Mouse (Mus musculus) adrenal gland, adult (tissue): ENCODE measurements around the gene Pex7.
A peak's percentile ranks its signal among the peaks of the same experiment; 100 is the strongest.

Experiments
- DNase-seq, 2 experiments: peaks; one replicate each; pipeline ENCODE4 v3.0.0; 2022 to 2023; ENCODE audit warnings: low spot score in 1 of 2; ENCODE audit not compliant: inconsistent age in 2 of 2

The Pex7 gene

DNA sequence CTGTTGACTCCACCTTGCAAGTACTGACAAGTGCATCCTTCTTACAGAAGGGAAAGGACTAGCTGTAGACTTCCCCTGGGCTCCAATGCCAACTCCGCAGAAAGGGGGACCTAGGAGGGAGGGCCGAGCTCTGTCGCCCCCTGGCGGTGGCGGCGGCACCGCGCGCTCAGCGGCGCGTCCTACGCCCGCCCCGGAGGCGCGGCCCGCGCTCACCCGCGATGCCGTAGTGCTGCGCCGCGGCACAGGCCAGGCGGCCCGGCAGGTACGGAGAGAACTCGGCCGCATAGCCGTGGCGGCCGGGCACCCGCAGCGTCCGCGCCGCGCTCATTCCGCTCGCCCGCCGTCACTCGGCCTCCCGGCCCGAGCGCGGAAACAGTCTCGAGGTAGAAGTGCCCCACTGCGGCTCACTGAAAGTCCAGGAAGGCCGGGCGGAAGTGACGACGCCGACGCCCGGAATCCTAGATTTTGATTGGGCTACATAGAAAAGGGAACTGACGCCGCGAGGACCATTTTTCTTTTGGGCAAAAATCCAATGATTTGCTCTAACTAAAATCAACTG, at the start of gene Pex7:
Gene Pex7, minus strand, starts transcription at position 444 of the 559 bp plus-strand sequence.
- peak; percentile 95 to 99 for DNase-seq

DNA sequence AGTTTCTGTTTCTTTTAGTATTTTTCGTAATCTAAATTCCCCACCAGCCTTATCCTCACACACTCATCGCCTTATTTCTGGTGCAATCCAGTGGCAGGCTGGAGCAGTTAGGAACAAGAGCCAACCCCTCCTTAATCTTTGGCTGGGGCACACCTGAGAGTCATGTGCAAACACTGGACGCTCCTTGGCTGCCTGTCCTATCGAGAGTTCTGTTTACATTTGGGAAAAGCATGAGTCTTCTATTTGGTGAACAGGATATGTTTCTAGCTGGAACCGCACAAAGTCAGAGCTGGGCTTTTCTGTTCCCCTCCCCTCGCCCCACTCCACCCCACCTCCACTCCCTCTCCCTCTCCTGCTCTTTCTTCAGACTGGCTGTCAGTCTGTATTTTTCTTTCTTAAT, 49.3 kb upstream of the Pex7 start:
- DNase-seq, result no peak

DNA sequence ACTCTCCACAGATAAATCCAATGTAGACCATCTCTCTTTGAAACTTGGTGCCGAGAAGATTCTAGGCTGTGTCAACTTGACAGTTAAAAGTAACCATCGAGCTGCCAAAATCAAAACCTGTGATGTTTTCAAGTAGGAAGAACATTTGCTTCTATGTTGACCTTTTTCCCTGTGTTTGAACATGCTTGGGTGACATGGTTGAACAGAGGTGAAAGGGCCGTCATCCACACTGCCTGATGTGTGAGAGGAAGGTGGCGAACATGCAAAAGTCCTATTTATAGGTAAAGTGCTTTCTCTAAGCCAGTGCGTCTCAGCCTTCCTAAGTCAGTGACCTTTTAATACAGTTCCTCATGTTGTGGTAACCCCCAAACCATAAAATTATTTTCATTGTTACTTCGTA, 48.3 kb upstream of the Pex7 start:
- DNase-seq, result no peak

DNA sequence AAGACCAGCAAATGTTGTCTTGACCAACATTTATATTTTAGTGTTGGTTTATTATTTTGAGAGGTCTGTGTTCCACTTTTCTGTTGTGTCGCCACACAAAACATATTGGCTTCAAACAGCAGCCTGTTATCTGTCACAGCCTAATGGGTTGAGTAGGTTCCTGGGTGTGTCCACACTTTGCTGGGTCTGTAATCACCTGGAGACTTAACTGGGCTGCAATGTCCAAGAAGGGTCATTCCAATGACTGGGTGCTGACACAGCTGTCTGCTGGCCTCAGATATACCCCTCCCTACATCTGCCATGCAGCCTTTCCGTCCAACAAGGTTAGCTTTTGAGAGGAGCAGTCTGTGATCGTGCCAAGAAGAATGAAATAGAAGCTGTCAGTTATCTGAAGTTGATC, 47.1 kb upstream of the Pex7 start:
- DNase-seq, result no peak

DNA sequence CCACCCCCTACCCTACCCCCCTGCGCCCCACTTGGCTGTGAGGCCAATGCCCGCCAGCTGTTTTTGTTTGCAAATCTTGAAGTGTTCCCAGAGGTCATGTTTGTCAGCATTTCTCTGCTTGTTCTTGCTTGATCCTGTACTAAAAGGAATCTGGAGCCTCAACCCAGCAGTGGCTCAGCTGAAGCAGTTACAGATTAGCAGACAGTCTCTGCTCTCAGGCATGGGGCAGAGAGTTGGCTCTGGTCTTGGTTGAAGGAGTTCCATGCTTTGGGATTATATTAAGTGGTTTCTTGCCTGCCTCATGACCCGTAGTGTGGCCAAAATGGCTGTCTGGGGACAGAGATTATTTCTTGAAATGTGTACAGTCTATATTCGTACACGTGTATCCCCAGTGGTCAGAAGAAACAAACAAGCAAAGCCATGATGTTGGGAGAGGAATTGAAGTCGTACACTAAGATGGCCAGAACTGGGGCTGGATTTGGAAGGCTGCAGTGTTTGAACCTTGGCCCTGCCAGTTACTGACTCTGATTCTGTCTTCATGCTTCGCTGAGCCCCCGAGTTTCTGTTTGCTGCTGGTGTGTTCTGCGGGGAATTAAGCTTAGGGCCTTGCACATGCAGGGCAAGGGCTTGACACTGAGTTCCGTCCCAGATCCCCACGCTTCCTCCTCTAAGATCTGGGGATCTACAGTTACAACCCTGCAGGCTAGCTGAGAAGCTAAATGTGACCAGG, 45.7 kb upstream of the Pex7 start:
- DNase-seq, result no peak

DNA sequence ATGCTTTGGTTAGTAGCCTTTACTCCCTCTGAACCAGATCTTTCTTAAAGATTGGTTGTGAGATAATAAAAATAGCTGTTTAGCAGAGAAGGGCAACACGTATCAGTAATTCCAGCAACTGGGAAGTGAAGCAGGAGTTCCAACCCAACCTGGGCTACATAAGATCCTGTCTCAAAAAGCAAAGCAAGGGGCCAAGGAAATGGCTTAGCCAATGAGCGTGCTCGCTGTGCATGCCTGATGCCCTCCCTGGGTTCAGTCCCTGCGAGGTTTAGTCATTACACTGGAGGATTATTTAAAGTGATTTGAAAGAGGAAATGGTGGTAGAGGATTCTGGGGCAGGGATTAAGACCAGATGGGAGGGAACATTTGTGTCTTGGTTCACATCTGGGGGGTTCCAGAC, 41.6 kb upstream of the Pex7 start:
- DNase-seq, result no peak

DNA sequence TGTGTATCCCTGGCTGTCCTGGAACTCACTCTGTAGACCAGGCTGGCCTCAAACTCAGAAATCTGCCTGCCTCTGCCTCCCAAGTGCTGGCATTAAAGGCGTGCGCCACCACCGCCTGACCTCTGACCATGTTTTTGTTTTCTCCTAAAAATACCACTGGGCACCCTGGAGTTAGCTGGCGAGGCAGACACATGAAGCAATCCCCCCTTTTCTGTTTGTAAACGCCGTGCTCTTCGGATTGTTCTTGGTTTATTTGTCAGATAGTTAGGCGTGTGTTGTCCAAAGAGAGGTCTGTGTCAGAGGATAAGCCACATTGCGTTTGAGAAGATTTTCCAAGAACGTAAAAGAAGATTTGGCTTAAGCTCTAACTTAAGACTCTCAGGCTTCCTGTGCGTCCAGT, 40.9 kb upstream of the Pex7 start:
- no peak for DNase-seq

DNA sequence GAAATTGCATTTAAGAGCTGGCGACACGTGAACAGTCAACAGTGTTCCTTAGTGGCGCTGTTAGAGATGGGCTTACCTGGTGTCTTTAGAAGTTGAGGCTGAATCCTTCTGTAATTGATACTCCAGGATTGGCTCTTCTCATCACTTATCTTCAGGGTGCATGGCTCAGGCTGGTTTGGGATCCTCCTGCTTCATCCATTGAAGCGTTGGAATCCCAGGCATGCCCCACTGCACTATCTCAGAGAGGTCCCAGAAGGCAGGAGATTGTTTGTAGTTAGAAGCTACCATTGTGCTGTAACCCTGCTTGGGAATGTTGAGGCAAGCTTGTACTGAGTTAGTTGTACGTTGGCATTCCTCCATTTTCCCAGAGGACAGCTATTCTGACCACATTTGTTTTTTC, 40.4 kb upstream of the Pex7 start:
- DNase-seq, result no peak

DNA sequence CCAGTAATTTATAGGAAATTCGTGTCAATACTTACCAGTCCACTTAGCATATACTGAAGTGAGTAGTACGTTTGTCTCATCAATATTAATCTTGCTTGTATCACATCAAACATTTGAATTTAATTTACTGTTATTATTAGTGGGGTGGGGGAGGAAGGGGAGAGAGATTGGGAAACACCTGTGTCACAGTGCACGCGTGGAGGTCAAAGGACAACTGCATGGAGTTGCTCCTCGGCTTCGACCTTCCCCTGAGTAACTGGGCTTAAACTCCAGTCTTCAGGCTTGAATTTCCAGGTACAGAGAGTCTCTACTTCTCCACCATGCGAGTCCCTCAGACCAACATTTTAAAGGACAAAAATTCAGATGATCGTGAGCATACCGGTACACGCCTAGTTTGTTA, 40.0 kb upstream of the Pex7 start:
- no peak for DNase-seq

DNA sequence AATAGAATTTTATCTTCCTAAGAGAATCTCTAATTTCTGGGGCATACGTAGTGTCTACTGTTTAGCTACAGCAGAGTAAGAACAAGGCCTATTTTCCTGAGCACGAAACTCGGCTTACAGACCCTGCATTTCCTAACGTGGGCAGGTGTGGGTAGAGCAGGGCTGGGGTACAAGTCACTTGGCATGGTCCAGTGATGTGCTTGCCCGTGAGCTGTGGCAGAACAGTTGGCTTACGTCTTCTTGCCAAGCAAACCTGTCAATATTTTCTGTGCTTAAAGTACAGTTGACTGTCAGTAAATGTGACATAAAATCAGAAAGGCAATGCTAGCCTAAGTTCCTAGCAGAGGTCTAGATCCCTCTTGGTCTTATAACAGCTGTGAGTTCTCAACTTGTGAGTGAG, 39.2 kb upstream of the Pex7 start:
- no peak for DNase-seq

DNA sequence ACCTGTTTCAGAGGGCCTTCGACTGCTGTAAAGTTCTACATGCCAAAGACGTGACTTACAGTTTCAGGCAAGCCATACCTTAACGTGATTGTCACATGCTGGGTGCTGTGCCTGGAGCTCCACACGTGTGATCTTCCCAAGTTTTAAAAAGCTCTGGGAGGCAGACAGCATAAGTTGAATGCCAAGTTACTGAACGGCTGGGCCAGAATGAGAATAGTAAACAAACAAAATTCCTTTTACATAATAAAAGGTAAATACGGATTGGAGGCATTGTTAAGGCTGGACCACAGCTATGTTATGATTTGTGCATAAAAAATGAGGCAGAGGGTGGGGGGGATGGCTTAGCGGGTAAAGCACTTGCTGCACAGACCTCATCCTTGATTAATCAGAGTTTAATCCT, 38.2 kb upstream of the Pex7 start:
- no peak for DNase-seq

DNA sequence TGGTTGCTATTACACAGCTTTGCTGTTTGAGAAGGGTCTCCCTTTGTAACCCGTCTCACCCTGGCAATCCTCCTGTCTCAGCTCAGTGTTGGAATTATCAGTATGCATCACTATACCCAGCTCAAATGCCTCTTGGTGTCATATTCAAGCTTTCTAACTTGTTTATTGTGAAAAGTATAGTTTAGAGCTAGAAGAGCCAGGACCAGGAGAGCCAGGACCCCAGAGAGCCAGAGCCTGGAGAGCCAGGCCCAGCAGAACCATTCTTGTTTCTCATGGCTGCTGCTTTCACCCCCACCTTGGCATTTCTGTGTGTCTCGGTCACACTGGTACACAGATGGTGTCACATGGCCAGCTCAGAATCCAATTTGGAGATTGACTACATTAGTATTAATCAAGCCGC, 35.1 kb upstream of the Pex7 start:
- no peak for DNase-seq

DNA sequence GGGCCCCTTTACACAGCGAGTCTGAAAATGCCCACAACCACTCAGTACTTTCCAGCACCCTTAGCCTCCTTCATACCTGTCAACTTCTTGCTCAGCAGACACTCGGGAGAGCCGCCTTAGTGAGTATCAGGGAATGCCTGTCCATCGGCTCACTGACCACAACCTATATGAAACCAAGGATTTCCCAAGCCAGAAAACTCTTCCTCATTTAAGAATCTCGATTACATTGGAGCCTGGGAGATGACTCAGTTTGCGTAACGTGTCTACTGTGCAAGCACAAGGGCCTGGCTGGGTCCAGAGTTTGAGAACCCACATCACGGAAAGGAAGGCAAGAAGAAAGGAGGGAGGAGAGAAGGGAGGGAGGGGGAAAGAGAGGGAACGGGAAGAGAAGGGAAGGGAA, 34.4 kb upstream of the Pex7 start:
- DNase-seq, result peak in 1 of 2 experiments; percentile 32

DNA sequence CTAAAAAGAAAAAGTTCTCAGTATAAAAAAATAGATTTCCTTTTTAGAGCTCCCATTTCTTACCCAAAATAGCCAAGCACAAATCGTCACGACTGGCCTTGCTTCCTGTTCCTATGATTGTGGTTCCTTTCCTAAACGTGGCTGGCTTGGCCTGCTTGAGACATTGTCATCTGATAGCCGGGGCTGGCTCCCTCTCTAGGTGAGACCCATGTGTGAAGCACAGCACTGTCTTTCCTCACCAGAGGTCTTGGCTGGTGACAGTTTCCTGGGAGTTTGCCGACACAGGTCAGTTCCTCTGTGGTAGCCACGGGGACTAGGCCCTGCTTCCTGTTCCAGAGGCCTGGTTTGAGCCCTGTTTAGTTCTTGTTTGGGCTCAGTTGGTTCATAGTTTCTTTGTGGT, 33.6 kb upstream of the Pex7 start:
- peak; percentile 31 to 61 for DNase-seq

DNA sequence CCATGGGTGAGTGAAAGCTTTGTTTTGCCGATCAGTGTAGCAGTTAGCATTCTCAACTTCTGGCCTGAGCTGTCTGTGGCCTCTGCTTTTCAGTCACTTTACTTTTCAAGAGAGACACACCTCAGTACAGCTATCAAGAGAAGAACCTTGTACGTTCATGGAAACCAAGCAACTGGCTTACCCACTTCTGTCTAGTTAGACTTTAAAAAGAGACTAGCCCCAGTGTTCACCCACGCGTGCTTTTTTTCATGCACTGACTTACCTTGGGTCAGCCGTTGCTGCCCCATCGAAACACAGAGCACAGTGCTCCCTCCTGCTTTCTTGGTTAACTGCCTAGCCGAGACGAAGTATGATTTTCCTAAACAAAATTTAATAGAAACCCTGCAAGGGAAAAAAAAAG, 33.1 kb upstream of the Pex7 start:
- DNase-seq, result no peak

DNA sequence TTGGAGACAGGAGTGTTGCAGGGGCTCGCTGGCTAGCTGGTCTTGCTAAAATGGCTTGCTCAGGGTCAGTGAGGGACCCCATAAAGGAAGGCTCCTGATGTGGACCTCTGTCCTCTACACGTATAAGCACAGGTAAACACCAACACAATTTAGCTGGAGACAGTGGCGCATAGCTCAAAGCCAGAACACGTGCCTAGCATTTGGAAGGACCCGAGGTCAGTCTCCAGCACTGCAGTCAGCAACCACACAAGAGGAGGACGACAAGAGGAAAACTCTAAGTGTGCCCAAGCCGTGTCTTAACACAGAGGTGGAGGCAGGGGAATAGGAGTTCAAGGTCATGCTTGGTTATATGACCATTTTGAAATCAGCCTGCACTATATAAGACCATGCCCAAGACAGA, 32.6 kb upstream of the Pex7 start:
- DNase-seq, result no peak

DNA sequence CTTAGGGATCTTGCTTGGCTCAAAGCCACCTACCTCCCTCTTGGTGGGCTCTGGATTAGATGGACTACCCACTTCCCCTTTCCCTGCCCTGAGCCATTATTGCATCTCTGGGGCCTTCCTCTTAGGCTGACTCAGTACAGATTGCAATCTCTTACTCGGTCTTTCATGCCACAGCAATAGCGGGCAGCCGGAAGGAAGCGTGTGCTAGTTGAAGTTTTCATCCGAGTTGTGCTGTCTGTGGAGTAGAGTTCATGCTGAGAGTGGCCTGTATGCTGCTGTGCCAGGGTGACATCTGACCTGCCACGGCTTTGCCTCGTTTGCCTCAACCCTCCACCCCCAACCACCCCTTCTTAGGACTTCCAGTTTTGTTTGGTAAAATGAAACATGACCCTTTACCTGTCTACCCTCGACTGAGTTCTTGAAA, 31.8 kb upstream of the Pex7 start:
- DNase-seq, result peak in 1 of 2 experiments; percentile 66

DNA sequence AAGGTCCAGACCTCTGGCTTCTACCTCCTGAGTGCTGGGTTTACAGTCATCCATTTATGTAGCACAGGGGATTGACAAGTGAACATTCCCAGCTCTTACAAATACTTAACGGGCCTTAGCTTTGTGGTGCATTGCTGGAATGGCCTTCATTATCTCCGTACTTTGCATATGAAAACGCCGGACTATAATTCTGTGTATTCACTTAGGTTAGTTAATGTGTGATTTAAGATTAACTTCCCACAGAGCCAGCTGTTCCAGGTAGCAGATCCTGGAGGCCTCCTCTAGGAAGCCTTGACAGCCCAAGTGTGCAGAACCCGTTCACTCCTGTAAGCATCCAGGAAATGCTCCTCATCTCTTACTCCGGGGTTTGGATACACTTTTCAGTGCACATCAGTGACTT, 31.2 kb upstream of the Pex7 start:
- no peak for DNase-seq

DNA sequence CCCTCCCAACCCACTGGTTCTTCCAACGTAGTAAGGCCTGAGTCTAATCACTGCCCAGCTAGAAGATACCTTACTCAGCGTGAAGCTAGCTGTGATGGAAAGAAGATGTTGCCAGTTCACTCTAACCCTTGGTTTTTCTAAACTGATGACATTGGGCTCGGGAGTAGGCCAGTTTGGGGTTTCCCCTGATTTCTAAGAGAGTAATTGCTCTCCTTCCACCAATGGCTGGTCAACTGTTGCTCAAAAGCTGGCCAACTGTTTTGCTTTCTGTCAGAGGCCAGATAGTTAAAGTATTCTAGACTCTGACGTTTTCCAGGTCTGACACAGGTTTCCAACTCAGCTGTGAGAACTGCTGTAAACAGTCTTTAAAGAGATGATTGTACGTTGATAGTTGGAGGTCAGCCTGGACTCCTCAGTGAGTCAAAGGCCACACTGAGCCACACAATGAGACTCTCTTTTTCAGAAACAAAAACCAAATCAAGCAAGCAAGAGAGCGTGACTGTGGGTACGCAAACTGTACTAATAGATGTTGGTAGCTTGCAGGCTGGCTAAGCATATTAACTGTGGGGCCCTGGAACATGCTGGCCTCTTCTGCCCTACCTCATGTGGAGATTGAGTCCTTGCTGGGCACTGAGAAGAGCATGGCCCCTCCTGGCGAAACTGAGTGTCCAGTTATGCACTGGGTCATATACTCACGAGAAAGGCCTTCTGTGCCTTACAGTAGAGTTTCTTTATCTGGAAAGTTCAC, 29.6 kb upstream of the Pex7 start:
- peak in 1 of 2 experiments; percentile 79 for DNase-seq

DNA sequence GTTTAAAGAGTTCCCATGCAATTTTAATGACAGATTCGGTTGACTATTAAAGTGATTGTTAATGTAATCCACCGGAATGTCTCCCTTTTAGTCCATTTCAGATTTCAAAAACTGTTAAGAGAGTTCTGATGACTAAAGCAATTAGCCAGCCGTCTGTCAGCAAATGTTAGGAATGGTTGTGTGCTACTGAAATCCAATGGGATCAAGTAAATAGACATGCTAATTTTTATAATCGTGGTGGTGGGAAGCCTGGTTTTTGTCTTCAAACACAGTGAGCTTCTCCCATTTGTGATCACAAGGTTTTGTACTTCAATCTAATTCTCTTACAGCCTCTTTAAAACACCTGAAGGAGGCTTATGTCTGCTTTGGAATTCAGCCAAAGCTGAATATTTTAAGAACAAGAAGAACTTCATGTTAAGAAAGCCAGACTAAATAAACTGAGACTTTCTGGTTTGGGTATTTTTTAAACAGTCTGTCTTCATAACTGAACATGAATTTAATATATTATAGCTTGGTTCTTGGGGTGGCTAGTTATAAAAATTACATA, 28.4 kb upstream of the Pex7 start:
- DNase-seq, result peak in 1 of 2 experiments; percentile 58

DNA sequence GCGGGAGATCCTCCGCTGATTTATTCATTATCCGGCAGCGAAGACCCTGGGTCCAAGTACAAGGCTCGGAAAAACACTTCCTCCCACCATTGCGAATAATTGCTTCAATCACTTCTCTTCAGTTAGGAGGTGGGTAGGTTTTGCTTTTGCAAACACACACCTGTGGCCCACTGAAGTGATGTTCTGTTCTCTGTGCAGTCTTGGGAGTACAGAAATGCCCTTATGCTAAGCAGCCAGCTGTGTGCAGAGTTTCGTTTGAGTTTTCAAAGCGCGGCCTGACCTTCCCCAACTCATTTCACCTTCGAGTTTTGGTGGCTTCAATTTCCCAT, 27.8 kb upstream of the Pex7 start:
- DNase-seq, result peak; percentile 29 to 79
